Mouse (Mus musculus): ENCODE data around the gene Hexim1.

Hexim1 gene

DNA sequence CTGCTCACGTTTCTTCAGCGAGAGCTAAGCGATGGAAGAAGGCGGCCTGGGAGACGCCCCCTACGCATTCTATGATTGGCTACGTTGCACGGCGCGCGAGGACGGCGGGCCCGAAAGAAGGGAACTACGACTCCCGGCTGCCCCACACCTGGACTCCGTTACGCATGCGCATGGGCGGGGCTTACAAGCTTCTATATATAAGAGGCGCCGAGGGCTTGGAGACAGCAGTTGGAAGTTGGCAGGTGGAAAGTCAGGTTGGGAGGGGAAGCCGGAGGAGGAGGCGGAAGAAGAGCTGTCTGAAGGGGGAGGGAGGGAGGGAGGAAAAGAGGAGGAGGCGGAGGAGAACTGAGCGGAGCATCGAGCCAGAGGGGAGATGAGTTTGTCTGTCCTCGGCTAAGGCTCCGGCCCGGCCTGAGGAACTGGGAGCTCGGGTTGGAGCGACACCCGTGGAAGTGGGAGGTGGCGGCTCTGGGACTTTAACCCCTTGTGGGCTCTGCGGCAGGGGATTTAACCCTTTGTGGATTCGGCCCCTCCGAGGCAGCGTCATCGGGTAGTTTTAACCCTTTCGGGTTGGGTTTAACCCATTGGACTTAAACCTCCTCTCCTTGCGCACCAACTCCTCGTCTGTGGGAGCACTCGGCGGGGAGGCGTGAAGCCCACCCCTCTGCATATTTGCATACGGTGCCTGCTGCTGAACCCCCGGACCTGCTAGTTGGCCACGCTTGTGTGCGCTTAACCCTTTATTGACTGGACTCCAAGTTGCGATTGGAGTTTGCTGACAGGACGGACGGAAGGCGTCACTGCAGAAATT is at the start of gene Hexim1:
TSS of gene Hexim1 (plus strand) at position 224 of the 811 bp plus-strand sequence.
- DNase-seq (ENCODE audit: low read depth, low spot score), result peak; percentile 100

DNA sequence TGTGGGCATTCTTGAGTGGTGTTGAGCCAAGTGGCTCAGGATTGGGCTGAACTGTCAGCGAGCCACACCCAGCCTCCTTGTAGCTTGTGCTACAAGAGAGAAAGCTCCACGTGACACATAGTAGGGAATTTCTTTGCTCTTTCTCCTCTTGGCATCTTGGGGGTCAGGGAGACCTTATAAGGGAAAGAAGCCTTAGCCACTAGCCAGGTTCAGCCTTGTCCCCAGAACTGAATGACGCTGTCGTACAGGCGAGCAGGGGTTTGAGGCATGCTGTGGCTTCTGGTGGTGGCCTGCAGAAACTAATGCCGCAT is 49.0 kb upstream of the Hexim1 start:
- DNase-seq (ENCODE audit: low read depth, low spot score), result no peak

DNA sequence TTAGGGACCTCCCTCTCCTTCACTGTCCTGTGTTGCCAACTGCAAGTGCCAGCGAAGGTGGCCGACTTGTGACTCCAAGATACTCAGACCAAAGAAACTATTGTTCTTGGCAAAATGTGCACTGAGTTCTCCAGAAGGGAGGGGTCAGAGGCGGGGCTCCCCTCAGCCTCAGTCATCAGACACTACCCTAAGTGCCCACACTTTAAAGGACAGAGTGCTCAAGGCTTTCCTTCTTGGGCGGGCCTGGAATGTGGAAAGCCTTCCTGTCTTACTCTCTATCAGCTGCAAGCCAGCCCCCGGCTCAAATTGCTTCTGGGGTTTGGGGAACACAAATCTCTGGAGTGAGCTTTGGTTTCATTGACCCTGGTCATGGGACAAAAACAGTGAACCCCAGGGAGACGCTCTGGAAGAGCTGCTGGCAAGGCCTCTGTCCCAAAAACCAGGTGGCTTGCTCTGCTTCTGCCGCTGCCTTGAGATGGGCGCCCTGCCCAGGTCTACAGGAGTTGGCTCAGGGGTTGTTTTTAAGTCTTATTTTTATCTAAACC is 48.5 kb upstream of the Hexim1 start:
- DNase-seq (ENCODE audit: low read depth, low spot score), result no peak

DNA sequence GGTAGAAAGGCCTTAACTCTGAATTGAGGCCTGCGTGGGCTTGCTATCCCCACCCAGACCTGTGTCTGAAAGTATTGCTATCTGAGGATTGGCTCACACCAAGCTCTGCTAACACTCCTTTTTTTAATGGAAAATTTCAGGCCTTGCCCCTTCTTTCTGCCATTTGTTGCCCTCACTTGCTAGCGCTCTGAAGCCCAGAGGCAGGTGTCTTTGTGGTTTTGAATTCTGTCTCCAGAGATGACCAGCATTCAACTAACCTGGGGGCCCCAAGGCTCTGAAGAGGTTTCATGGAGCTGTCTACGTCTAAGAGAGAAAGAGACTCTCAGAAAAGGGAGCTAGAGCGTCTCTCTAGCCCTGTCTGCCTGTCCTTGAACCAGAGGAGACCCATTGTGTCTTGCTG is 47.8 kb upstream of the Hexim1 start:
- no peak for DNase-seq (ENCODE audit: low read depth, low spot score)

DNA sequence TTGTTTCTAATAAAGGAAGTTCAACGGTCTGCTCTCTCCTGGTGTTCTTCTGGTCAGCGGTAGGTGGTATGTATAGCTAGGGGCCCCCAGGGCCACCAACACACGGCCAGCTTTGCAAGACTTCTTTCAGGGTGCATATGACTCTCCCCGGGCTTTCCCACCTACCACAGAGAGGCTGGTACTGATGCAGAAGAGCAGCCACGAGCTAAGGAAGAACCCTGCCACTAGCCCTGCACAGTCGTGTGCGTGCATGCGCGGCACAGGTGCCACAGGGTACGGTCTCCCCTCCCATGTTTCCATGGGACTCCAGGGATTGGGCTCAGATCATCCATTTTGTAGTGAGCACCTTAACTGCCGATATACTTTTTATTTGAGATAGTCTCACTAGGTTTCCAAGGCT is 47.1 kb upstream of the Hexim1 start:
- DNase-seq (ENCODE audit: low read depth, low spot score), result no peak

DNA sequence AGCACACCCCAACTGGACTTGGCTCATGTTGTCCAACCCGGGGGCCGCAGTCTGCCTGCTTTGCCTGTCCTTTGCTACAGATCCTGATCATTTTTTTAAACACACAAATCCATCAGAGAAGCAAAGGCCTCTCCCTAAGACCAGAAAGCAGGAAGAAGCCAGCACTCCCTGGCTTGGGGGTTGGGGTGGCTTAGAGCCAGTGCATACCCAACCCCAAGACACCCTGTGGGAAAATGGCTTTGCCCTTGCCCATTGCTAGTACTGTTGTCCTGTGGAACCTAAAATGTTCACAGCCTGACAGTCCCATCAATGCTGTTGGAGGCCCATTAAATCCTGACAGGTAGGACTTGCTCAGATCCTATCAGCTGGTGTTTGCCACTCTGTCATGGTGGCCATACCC is 46.3 kb upstream of the Hexim1 start:
- no peak for DNase-seq (ENCODE audit: low read depth, low spot score)

DNA sequence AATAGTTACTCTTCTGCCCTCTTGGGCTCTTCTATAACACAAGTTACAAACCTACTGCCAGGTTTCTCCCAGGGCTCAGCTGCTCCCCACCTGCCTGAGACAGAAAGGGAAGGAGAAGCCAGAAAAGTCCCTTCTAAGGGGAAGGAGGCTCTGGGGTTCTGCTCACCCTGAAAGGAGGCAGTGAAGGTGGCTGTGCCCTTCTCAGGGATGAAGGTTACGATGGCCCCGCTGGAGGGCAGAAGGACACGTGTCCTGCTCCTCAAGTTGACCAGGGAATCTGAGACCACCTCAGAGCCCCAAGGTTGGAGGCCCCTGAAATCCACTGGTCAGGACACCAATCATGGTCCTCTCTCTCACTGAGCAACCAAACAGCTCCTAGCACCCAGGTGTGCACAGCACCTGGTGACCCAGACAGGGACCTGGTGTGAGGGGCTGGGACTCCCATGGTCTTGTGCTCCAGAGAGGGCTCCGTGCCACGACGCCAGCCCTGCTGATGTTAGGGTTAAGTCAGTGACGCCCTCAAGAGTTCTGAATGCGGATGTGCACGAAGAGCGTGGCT is 45.6 kb upstream of the Hexim1 start:
- DNase-seq (ENCODE audit: low read depth, low spot score), result no peak

DNA sequence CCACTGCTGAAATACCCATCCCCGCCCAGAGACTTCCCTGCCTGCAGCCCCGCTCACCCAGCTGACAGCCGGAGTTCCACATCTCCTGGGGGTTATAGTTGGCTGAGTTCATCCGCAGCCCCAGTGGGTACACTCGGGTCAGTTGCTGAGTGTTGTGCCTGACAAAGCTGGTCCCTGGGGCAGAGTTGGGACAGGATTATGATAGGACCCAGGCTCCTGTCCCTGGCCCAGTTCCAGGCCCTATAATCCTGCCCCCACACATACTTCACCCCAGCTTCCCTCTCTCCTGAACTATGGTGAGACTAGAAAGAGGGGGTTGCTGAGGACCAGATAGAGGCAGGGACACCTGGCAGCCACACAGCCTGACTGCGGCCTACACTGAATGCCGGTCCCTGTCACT is 42.4 kb upstream of the Hexim1 start:
- no peak for DNase-seq (ENCODE audit: low read depth, low spot score)

DNA sequence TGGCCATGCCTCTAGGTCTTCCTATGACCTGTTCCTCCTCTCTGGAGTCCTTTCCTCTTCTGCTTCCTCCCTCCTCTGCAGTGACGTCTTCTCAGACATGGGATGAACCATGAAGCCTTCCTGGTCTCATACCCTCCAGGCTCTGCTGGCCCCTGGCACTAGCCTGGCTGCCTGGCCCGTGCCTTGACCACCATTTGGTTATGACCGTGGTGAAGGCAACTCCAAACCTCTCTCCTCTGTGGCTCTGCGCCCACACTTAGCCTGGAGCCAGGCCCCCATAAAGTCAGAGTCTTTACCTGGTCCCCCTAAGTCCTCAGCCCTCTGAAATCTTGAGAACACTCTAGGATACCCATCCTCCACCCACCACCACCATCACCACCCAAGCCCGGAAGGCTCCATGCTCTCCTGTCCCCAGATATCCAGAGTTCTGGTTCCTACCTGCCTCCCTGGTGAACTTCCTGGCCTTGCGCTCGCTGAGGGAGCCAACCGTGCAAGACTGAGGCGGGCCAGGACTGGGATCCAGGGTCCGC is 41.8 kb upstream of the Hexim1 start:
- no peak for DNase-seq (ENCODE audit: low read depth, low spot score)

DNA sequence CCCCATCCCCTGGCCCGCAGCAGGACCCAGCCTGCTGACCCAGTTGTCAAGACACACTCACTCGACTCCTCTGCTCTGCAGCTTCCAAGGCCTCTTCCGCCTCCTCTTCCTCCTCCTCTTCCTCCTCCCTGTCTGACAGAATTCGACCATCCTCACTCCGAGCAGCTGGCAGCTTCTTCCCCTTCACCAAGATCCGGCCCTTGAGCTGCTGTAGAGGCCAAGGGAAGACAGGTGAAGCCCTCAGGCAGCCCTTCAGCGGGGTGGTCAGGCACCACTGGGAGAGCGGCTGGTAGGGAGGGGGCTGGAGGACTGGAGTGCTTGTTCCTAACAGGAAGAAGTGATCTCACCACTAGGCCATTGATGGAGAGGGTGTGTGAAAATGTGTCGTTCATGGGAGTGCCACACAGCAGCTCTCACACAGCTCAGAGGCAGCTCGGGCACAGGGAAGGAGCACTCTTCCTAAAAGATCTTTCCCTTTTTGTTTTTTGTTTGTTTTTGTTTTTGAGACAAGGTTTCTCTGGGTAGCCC is 41.2 kb upstream of the Hexim1 start:
- no peak for DNase-seq (ENCODE audit: low read depth, low spot score)

DNA sequence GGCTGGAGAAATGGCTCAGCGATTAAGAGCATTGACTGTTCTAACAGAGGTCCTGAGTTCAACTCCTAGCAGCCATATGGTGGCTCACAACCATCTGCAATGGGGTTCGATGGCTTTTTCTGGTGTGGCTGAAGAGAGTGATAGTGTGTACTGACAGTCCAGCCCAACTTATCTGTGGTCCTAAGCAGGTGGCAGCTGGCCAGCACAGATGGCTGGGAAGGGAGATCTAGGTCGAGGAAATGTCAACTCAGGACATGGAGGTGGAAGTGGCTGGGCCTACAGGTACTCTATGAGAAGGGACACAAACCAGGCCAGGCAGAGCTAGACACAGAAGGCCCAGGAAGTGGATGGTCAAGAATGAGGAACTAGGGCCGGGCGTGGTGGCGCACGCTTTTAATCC is 40.0 kb upstream of the Hexim1 start:
- no peak for DNase-seq (ENCODE audit: low read depth, low spot score)

DNA sequence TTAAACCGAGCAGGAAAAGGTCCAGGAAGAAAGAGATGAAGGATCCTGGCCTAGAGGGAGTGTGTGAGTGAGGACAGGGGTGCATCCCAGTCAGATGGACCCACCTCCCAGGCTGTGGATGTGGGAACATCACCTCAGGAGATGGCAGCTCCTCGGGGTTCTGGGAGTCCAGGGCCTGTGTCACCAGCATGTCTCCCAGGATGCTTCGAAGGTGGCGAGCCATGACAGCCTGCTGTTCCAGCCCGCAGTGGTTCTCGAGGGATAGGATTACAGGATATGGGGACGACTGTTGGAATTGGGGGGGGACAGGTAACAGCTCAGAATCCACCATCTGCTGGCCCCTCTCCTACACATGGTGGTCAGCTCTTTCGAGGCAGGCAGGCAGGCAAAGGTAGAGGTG is 39.5 kb upstream of the Hexim1 start:
- no peak for DNase-seq (ENCODE audit: low read depth, low spot score)

DNA sequence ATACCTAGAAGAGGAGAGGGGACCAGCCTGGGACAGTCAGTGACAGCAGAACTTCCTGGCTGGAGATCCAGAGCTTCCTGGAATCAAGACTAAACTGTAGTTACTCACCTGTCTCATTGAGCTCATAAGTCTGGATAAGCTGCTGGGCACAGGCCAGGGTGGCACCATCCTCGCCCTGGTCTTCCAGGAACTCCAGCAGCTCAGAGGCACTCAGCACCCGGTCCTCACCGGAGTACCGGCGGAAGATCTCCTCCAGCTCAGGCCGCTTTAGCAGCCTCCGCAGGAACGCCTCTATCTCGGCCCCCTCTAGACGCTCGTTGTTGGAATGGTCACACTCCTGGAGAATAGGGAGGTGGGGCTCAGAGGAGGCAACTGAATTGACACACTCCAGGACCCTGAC is 37.9 kb upstream of the Hexim1 start:
- no peak for DNase-seq (ENCODE audit: low read depth, low spot score)

DNA sequence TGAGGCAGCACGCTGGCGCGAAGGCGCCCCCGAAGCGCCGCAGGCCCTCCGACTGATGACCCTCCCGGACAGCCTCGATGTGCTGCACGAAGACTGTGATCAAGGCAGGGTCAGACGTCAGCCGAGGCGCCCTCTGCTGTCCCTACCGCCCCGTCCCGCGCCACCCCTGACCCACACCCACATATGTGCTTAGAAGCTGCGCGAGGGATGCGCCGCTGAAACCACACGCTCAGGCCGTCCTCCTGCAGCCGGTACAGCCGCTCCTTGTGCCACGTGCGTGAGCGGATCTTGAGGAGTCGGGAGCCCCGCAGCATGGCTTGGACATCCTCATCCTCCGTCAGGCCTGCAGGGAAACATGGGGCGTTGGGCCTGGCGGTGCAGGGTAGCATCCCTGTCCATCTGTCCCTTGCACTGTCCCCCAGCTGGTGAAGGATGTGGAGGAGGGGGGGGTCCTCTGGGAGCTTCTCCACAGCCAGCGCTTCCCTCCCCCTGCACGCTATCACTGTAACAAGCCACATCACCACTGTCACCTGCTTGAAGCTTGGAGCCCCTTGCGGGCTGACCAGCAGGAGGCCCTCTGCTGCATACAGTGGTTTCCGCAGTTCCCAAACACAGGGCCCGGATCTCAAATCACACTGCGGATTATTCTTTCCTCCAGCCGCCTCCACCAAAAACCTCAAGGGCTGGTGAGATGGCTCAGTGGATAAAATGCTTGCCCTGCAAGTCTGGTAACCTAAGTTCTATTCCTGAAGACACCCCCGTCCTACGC is 35.5 kb upstream of the Hexim1 start:
- DNase-seq (ENCODE audit: low read depth, low spot score), result no peak

DNA sequence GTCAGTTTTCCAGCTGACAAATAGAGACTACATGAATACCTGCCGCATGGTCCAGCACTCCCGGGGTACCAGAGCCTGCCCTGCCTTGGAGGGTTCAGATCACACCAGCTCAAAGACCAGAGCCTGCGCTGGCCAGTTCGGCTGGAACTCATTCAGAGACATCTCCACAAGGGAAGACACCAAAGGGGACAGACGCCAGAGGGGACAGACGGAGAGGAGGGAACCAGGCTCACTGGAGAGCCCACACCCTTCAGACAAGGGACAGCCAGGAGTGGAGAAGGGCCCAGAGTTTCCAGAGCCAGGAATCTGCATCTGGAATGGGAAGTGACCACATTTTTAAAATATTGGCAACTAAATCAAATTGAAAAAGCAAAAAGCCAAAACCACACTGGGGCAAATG is 34.4 kb upstream of the Hexim1 start:
- DNase-seq (ENCODE audit: low read depth, low spot score), result no peak

DNA sequence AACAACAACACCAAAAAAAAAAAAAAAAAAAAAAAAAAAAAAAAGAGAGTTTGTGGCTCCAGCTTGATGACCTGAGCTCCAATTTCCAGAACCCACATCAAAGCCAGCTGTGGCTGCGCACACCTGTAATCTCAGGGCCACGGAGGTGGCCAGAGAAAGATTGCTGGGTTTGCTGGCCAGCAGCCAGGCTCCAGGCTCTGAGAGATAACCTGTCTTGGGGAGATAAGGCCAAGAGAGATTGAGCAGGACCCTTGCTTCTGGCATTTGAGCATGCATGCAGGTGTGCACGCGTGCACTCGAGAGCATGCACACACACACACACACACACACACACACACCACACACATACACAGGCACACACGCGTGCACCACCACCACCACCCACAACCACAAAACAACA is 22.7 kb upstream of the Hexim1 start:
- no peak for DNase-seq (ENCODE audit: low read depth, low spot score)

DNA sequence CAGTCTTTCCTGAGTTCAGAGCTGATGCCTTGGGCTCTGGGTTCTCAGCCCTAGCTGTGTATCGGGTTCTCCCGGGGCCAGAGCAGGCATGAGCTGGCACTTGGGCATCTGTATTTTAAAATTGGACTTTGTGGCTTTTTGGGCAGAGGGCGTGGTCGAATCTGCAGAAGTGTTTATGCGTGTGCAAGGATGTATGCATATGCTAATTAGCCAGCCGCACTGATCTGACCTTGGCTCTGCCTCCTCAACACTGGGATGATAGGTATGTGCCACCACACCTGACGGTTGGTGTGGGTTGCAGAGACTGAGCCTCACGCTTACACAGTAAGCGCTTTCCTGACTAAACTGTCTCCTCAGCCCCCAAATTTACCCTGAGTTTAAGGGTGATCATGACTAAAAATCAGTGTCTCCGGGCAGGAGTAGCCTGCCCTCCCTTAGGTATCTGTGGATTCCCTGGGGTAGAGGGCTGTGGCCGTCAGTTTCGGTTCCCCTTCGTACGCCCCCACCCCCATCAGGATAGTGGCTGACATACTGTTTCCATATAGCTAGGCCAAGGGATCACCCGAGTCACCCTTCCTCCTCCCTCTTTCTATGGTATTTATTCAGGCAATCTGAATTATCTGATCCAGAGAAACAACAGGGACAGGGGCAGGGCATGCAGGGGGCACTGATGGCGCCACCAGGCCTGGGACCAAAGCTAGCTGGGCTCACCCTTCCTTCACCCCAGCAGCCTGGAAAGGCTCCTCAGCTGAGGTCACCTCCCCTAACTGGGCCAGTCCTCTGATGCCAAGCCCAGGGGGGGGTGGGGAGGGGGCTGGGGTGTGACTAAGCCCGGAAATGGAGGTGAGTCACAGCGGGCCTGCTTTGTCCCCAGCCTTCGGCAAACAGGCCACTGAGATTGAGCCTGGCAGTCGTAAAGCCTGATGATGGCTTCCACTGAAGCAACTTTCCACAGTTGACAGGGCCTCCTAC is 21.9 kb upstream of the Hexim1 start:
- DNase-seq (ENCODE audit: low read depth, low spot score), result no peak

DNA sequence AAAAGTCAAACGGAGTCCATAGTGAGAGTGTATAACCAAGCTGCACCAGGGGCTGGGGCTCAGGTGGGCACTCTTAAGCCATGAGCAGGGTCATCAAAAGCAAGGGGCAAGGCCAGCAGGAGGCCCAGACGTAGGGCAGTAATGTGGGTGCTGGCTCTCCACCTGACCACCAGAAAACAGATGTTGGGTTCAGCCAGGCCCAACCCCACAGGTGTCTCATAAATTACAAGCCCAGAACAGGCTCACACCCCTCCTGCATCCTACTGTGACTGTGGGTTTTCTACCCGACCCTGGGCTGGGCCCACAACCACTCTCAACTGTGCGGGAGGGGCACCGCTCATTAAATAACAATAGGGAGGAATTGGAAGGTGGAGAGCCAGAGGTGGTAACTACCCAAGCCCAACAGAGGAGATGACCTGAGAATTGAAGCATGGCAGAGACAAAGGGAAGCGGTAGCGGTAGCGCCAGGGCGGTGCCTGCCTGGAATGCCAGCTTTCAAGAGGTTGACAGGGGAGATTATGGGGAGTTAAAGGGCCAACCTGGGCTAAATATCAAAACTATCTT is 20.8 kb upstream of the Hexim1 start:
- no peak for DNase-seq (ENCODE audit: low read depth, low spot score)

DNA sequence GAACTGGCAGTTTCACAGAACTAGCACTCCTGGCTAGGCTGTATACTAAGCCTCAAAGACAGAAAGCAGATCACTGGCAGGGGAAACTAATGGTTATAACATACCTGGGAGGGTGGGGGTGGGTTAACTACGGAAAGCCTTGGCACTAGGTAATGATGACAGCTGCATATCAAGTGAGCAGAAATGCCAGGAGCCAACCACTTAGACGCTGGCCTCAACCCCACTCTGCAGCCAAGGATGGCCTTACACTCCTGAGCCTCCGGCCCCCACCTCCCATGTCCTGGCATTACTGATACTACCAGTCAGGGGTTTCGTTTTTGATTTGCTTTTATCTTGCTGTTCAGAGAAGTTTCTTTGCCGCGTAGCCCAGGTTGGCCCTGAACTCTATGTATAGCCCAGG is 20.2 kb upstream of the Hexim1 start:
- no peak for DNase-seq (ENCODE audit: low read depth, low spot score)

DNA sequence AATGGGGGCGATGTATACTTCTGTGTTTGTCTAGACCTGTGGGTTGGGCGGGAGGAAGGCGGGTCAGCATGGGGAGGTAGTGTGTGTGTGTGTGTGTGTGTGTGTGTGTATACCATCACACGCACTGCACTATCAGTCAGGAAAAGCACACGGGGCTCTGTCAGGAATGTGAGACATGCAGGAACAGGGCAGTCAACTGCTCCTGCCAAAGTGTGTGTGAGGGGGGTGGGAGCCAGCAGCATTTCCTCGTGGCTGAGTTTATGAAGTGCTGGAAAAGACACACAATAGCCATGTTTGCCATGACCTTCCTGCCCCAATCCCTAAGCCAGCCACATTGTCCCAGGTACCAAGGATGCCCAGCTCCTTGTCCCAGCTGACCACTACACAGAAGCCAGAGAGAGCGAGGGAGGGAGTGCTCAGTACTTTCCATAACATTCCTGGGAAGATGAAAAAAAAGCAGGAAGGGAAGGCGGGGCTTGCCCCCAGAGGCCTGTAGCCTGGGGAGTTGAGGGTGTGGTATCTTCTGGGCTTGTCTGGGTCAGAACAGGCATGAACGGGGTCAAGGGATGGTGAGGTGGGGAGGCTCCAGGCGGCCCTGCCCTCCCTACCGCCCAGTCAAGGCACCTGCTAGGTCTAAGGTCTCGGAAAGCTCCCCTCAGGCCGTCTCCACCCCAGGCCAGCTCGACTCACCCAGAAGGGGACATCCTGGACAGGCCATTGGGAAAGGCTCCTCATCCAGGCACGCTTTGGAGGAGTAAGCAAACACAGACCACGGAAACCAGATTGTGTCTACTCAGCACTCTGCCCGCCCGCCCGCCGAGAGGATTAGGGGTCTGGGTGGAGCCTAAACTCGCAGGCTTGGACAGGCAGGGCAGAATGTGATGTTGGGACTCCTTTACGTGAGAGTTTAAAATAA is 18.8 kb upstream of the Hexim1 start:
- no peak for DNase-seq (ENCODE audit: low read depth, low spot score)
